Mouse (Mus musculus): ENCODE measurements around the gene Srp54b. TPM values are rescaled to one million over a fixed set of nuclear protein-coding genes. Genes with fewer than 3 reads are reported as not detected.

Gene Srp54b
- total RNA-seq, 2 experiments from 2014 or later = 51.4 to 58.8 TPM

Other genes starting within 250 kb of the Srp54b start
- not detected for gene Gm20403, start 168.6 kb upstream of the Srp54b start, total RNA-seq (2021)
- gene Baz1a, start 140.8 kb upstream of the Srp54b start, total RNA-seq (2021) = 1 to 10 TPM; 1.4 to 1.8 TPM
- 10 to 100 TPM in 1 of 2 experiments, 1 to 10 TPM in 1; 9.9 to 11.4 TPM for gene 2700097O09Rik, start 75.0 kb upstream of the Srp54b start, total RNA-seq (2021)
- gene Srp54a, start 74.8 kb upstream of the Srp54b start, total RNA-seq (2021) = 10 to 100 TPM; 86.3 to 87.0 TPM
- 10 to 100 TPM; 12.3 to 15.5 TPM for gene Fam177a, start 30.6 kb upstream of the Srp54b start, total RNA-seq (2021)
- gene 1700047I17Rik2, start 44.5 kb downstream of the Srp54b start, total RNA-seq (2021) = 1 to 10 TPM; 1.2 to 5.5 TPM
- gene Srp54c, start 75.1 kb downstream of the Srp54b start, total RNA-seq (2021) = 10 to 100 TPM; 33.0 to 35.3 TPM
- gene 1110008L16Rik, start 144.5 kb downstream of the Srp54b start, total RNA-seq (2021) = 1 to 10 TPM; 9.3 to 9.7 TPM
- gene Ppp2r3c, start 147.9 kb downstream of the Srp54b start, total RNA-seq (2021) = 10 to 100 TPM; 12.8 to 16.2 TPM
- 100 to 1,000 TPM; 128 to 146 TPM for gene Psma6, start 229.1 kb downstream of the Srp54b start, total RNA-seq (2021)